Mouse (Mus musculus) forebrain, embryonic 10.5 days (tissue): Measurements from ENCODE around the gene Heatr5b. TPM values are rescaled to one million over a fixed set of nuclear protein-coding genes. Genes with fewer than 3 reads are reported as not detected.
A peak's percentile ranks its signal among the peaks of the same experiment; 100 is the strongest.

Experiments
- DNase-seq: peaks from one replicate; pipeline ENCODE4 v3.0.0-alpha.2; 2017; ENCODE audit warnings: low spot score; ENCODE audit errors: extremely low spot score
- H3K27ac ChIP-seq: fragments of 300-500 bp; sonication (generic); 2 replicates; pipeline ENCODE4 v1.5.1; 2016; ENCODE audit warnings: mild to moderate bottlenecking
- H3K27me3 ChIP-seq: fragments of 300-500 bp; sonication (generic); 2 replicates; pipeline ENCODE4 v1.6.1; 2016; ENCODE audit warnings: mild to moderate bottlenecking; ENCODE audit not compliant: poor library complexity, severe bottlenecking
- H3K36me3 ChIP-seq: fragments of 300-500 bp; sonication (generic); replicated peaks from 2 replicates; pipeline ENCODE4 v1.6.1; 2016; ENCODE audit warnings: mild to moderate bottlenecking, moderate library complexity
- H3K4me1 ChIP-seq: fragments of 300-500 bp; sonication (generic); 2 replicates; pipeline ENCODE4 v1.6.1; 2016
- H3K4me3 ChIP-seq: fragments of 300-500 bp; sonication (generic); 2 replicates; pipeline ENCODE4 v1.5.1; 2016; ENCODE audit warnings: mild to moderate bottlenecking, moderate library complexity
- H3K9me3 ChIP-seq: fragments of 300-500 bp; sonication (generic); 2 replicates; pipeline ENCODE4 v1.6.1; 2016; ENCODE audit warnings: mild to moderate bottlenecking, moderate library complexity
- WGBS: fragments of 180-500 bp; shearing (Covaris S2); methylation state at CpG from one replicate; pipeline ENCODE4 v1.1.7; 2016; 5-methylcytosine and 5-hydroxymethylcytosine counted together
- polyA plus RNA-seq: library from polyadenylated mRNA; unstranded; fragments of >200 nt; fragmentation: Nextera tagmentation; extraction: Ambion mirVana; gene quantifications from 2 replicates; pipeline ENCODE4 v1.2.1, GENCODE M21; 2016

Heatr5b gene
- polyA plus RNA-seq = 13.6 and 14.0 TPM in 2 replicates

- under 1% methylated on average over 81 of the region's 81 CpGs for WGBS
- Histone ChIP-seq H3K4me1 (peaks cover 13% of the 10 kb centered on the region), H3K27me3 (no peaks in the 10 kb centered on the region), H3K27ac (peak within 1 kb of the TSS; percentile 87), H3K9me3 (no peaks in the 10 kb centered on the region), H3K36me3 (peaks cover 21% of the 10 kb centered on the region), H3K4me3 (peak within 1 kb of the TSS; percentile 77)
- peak; percentile 99 for DNase-seq
Observed at GRCm38 (mm10) chr17:78834856-78835835, at the start of gene Heatr5b, which contains the start of gene Gpatch11. Heatr5b (minus strand) TSS chr17:78835364. Gpatch11 (plus strand) TSS chr17:78835567.

- DNase-seq = no peak
- 93% methylated on average over 4 of the region's 4 CpGs for WGBS
- Histone ChIP-seq H3K9me3 (no peaks in the 10 kb centered on the region), H3K36me3 (no peaks in the 10 kb centered on the region), H3K4me3 (no peak overlapping the region), H3K27me3 (no peaks in the 10 kb centered on the region), H3K4me1 (peaks cover 20% of the 10 kb centered on the region), H3K27ac (no peak overlapping the region)
Observed at GRCm38 (mm10) chr17:78883291-78883690, 48.1 kb upstream of the Heatr5b start.

DNA sequence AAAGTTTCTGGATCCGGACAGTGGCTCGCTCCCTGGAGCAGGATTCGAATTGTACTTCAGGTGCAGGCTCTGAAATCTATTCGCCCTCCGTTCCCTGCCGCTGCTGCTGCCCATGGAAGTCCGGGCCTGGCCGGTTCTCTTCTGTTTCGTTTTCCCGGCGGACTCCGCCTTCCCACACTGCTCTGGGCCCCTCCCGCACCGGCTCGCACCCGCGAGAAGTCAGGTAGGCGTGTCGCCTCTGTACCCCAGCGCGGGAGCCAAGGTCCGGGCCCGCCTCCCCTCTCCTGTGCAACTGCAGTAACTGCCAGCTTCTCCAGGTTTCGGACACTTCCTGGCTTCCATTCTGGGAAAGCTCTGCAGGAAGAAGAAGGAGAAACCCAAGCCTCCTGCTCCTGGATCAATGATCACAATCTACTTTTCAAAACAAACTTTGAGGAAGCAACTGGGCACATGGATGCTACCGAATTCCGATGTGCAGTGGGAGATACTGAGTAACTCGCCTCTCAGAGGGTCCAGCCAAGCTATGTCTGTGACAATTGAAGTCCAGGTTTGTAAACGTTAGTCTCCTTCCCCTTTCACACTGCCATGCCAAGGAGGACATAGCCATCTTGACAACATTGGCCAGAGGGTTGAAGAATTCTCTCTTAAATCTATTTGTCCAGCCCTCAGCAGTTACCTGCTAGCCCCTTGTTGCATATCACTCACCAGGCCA lies 47.4 kb upstream of the Heatr5b start, which contains the start of gene Eif2ak2:
Gene Eif2ak2 (minus strand): TSS at position 173 of the 712 bp plus-strand sequence.
- Histone ChIP-seq H3K27me3 (no peaks in the 10 kb centered on the region), H3K4me3 (peak within 1 kb of the TSS; percentile 65), H3K4me1 (peaks cover 20% of the 10 kb centered on the region), H3K36me3 (peaks cover 6% of the 10 kb centered on the region; the same call in 1 of the 2 replicates), H3K27ac (peak within 1 kb of the TSS; percentile 84), H3K9me3 (no peaks in the 10 kb centered on the region)
- WGBS = 3% methylated on average over 28 of the region's 28 CpGs
- DNase-seq = peak; percentile 76

- H3K4me1 ChIP-seq = peaks cover 20% of the 10 kb centered on the region
- peaks cover 12% of the 10 kb centered on the region; the same call in 1 of the 2 replicates for H3K36me3 ChIP-seq
- peak overlapping the region; percentile 65 for H3K4me3 ChIP-seq
- H3K9me3 ChIP-seq = no peaks in the 10 kb centered on the region
- H3K27me3 ChIP-seq = no peaks in the 10 kb centered on the region
- peak; percentile 32 for DNase-seq
- H3K27ac ChIP-seq = peak overlapping the region; percentile 84
- WGBS = 15% methylated on average over 4 of the region's 7 CpGs
Observed at GRCm38 (mm10) chr17:78881878-78882304, 46.7 kb upstream of the Heatr5b start.

GRCm38 (mm10) chr17:78873886-78874285 lies 38.7 kb upstream of the Heatr5b start:
- no peak for DNase-seq
- Histone ChIP-seq H3K4me3 (no peak overlapping the region), H3K36me3 (peaks cover 32% of the 10 kb centered on the region), H3K4me1 (no peaks in the 10 kb centered on the region), H3K27me3 (no peaks in the 10 kb centered on the region), H3K9me3 (no peaks in the 10 kb centered on the region), H3K27ac (no peak overlapping the region)
- WGBS = 95% methylated on average over 6 of the region's 6 CpGs

DNA sequence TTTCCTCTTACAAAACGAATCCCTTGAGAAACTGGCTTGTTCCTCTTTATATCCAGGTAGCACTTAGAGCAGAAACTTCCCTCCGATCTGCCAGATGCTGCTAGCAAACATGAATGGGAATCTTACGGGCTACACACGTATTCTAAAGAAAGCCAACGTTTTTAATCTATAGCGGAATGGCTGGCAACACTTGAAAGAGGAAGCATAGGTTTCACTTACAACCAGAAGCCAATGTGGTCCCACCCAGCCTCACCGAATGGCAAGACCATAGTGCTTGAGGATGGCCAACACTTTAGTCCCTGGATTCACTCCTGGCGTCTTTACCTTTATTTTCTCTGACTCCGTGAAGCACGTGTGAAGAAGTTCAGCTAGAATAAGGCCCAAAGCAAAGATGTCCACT lies 21.1 kb upstream of the Heatr5b start:
- WGBS = 90% methylated on average over 10 of the region's 10 CpGs
- Histone ChIP-seq H3K27ac (no peak overlapping the region), H3K27me3 (no peaks in the 10 kb centered on the region), H3K4me1 (no peaks in the 10 kb centered on the region), H3K9me3 (no peaks in the 10 kb centered on the region), H3K4me3 (no peak overlapping the region), H3K36me3 (peaks cover 46% of the 10 kb centered on the region)
- DNase-seq = no peak

- DNase-seq = no peak
- H3K4me3 ChIP-seq = no peak overlapping the region
- no peaks in the 10 kb centered on the region for H3K9me3 ChIP-seq
- WGBS = 93% methylated on average over 7 of the region's 7 CpGs
- H3K4me1 ChIP-seq = no peaks in the 10 kb centered on the region
- no peaks in the 10 kb centered on the region for H3K27me3 ChIP-seq
- peaks cover 88% of the 10 kb centered on the region for H3K36me3 ChIP-seq
- no peak overlapping the region for H3K27ac ChIP-seq
Observed at GRCm38 (mm10) chr17:78842271-78842928, 7.2 kb upstream of the Heatr5b start.

DNA sequence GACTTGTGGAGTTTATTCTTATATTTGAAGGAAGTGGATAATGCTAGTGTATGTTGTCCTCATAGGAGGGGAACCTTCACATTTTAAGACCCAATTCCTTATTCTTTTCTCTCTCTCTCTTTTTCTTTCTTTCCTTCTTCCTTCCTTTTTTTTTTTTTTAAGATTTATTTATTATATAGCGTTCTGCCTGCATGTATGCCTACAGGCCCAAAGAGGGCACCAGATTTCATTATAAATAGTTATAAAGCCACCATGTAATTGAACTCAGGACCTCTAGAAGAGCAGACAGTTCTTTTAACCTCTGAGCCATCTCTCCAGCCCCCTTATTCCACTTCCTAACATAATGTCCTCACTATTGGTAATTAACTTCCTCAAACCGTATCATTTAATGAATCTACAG lies 892 bp upstream of the Heatr5b start:
- Histone ChIP-seq H3K4me3 (peak overlapping the region; percentile 77), H3K4me1 (peaks cover 13% of the 10 kb centered on the region), H3K9me3 (no peaks in the 10 kb centered on the region), H3K36me3 (peaks cover 27% of the 10 kb centered on the region), H3K27me3 (no peaks in the 10 kb centered on the region), H3K27ac (peak overlapping the region; percentile 87)
- no peak for DNase-seq
- WGBS = 33% methylated on average over 2 of the region's 2 CpGs

- H3K36me3 ChIP-seq = peaks cover 67% of the 10 kb centered on the region
- no peaks in the 10 kb centered on the region for H3K4me1 ChIP-seq
- H3K4me3 ChIP-seq = no peak overlapping the region
- no peak overlapping the region for H3K27ac ChIP-seq
- no peak for DNase-seq
- H3K27me3 ChIP-seq = no peaks in the 10 kb centered on the region
- H3K9me3 ChIP-seq = no peaks in the 10 kb centered on the region
- WGBS = 91% methylated on average over 13 of the region's 13 CpGs
Observed at GRCm38 (mm10) chr17:78824346-78824745, 10.8 kb downstream of the Heatr5b start.

GRCm38 (mm10) chr17:78809582-78809981 lies 25.6 kb downstream of the Heatr5b start:
- H3K9me3 ChIP-seq = no peaks in the 10 kb centered on the region
- 91% methylated on average over 3 of the region's 3 CpGs for WGBS
- no peaks in the 10 kb centered on the region for H3K27me3 ChIP-seq
- peaks cover 46% of the 10 kb centered on the region for H3K36me3 ChIP-seq
- H3K27ac ChIP-seq = no peak overlapping the region
- DNase-seq = no peak
- no peak overlapping the region for H3K4me3 ChIP-seq
- no peaks in the 10 kb centered on the region for H3K4me1 ChIP-seq

DNA sequence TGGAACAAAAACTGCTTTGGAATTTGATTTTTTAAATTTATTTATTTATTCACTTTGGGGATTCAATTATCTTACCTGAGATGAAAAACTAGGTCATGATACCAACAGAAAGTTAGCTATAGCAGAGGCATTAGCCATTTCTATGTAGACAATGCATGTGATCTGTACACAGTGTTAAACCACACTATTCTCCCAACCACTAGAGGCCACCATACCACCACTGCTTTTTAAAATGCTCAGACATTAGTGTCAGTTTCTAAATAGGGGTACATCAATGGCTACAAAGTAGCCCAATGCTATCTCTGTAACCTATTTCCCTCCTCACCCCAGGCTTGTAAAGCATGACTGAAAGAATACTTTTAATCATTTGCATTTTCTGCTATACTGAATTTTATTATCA lies 26.1 kb downstream of the Heatr5b start:
- no peaks in the 10 kb centered on the region for H3K4me1 ChIP-seq
- H3K9me3 ChIP-seq = no peaks in the 10 kb centered on the region
- H3K4me3 ChIP-seq = no peak overlapping the region
- H3K36me3 ChIP-seq = peaks cover 45% of the 10 kb centered on the region
- H3K27ac ChIP-seq = no peak overlapping the region
- no peak for DNase-seq
- H3K27me3 ChIP-seq = no peaks in the 10 kb centered on the region

GRCm38 (mm10) chr17:78797222-78797621 lies 37.9 kb downstream of the Heatr5b start:
- no peaks in the 10 kb centered on the region for H3K4me1 ChIP-seq
- peaks cover 52% of the 10 kb centered on the region for H3K36me3 ChIP-seq
- DNase-seq = no peak
- 96% methylated on average over 1 of the region's 1 CpGs for WGBS
- H3K9me3 ChIP-seq = no peaks in the 10 kb centered on the region
- H3K27me3 ChIP-seq = no peaks in the 10 kb centered on the region
- no peak overlapping the region for H3K4me3 ChIP-seq
- H3K27ac ChIP-seq = no peak overlapping the region
